In the genomic region with DNA sequence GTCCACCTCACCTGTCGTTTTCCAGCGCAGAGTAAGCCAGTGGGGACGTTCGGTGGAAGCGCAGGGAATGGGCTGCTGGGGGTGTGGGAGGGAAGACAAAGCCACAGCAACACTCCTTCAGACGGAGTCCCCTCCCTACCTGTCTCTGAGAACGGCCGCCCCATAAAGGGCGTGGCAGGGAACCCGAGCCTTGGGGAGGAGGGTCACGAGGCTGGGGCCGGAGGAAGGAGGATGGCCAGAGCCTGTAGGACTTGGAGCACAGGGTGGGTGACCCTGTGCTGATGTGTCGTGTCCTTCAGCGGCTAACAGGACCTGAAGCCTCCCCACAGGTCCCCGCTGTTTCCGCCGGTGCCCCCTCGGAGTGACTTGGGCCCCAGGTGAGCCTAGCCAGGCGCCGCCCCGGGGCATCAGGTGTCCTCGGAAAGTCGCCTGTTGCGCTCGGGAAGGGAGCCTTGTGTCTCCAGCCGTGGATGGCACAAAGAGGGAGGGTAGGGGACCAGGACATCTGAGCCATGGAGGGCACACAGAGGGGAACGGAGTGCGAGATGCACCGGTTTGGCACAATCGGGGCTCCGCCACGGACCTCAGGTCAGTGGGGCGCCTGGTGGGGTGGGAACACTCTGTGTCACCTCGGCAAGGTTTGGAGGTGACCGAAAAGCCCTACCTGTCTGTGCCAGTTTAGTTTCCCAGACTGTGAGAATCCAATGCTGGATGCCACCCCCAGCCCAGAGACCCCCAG, we compare ENCODE assay signal across 9 mouse cellular contexts. TPM values are rescaled to one million over a fixed set of nuclear protein-coding genes. Genes with fewer than 3 reads are reported as not detected.
DNase-seq lines count a peak whose midpoint lies in the region; ATAC-seq and TF ChIP-seq lines count a peak whose summit lies in the region.
"Had no signal": no experiment of that assay in that cellular context is flagged by ENCODE, and none has a peak within 500 bp of the region (broad histone marks: within the 10 kb centered on the region; RNA-seq: fewer than 3 reads in every experiment).

A gene (plus strand): TSS at position 193 of the 739 bp plus-strand sequence.

- H3K27me3 ChIP-seq in forebrain, embryonic 11.5 days (ENCODE audit: control insufficient read depth, insufficient read depth, low read length) = peaks cover 15% of the 10 kb centered on the region
- H3K27me3 ChIP-seq in forebrain, postnatal 0 days (ENCODE audit: insufficient read depth, low read length) = peaks cover 4% of the 10 kb centered on the region; the same call in 1 of the 2 replicates
- peaks cover 11% of the 10 kb centered on the region for H3K27me3 ChIP-seq in hindbrain, embryonic 16.5 days (replicated peaks; ENCODE audit: control insufficient read depth, insufficient read depth, low read length)
- 0 out of 2 replicates have a peak, but pooled peaks cover 9% of the 10 kb centered on the region for H3K27me3 ChIP-seq in lung, postnatal 0 days (replicated peaks; ENCODE audit: insufficient read depth, low read length)

- H3K4me1 ChIP-seq in forebrain, embryonic 11.5 days (replicated peaks; ENCODE audit: control insufficient read depth, insufficient read depth, low read length) = peaks cover 6% of the 10 kb centered on the region; the same call in 1 of the 2 replicates
- no peaks in the 10 kb centered on the region for H3K4me1 ChIP-seq in forebrain, postnatal 0 days (ENCODE audit: insufficient read depth)
- peaks cover 34% of the 10 kb centered on the region for H3K4me1 ChIP-seq in bone marrow macrophage, adult 2 months (ENCODE audit: control insufficient read depth, insufficient read depth, low read length)
- peaks cover 6% of the 10 kb centered on the region for H3K4me1 ChIP-seq in hindbrain, embryonic 16.5 days (ENCODE audit: control insufficient read depth, insufficient read depth, low read depth, low read length)
- H3K4me1 ChIP-seq in lung, postnatal 0 days (ENCODE audit: insufficient read depth, low read depth, low read length) = no peaks in the 10 kb centered on the region

- TF ChIP-seq CTCF in forebrain, postnatal 0 days (IDR thresholded peaks at IDR 0.05; ENCODE audit: low read depth) = no peak
- no peak for TF ChIP-seq CTCF in bone marrow macrophage, adult 2 months (IDR thresholded peaks at IDR 0.05; ENCODE audit: low read depth, low read length)
- TF ChIP-seq CTCF in lung, postnatal 0 days (IDR thresholded peaks at IDR 0.05) = no peak

- H3K4me3 ChIP-seq in forebrain, embryonic 11.5 days (ENCODE audit: low read depth, low read length) = 0 out of 2 replicates have a peak within 1 kb of the TSS, but pooled peaks have one; percentile 5
- no peak within 1 kb of the TSS for H3K4me3 ChIP-seq in forebrain, postnatal 0 days (ENCODE audit: low read depth, low read length)
- H3K4me3 ChIP-seq in bone marrow macrophage, adult 2 months (ENCODE audit: insufficient read depth, low read length) = 0 out of 2 replicates have a peak within 1 kb of the TSS, but pooled peaks have one; percentile 13
- H3K4me3 ChIP-seq in hindbrain, embryonic 16.5 days (ENCODE audit: low read length) = peak within 1 kb of the TSS; percentile 12; the same call in 1 of the 2 replicates
- 0 out of 2 replicates have a peak within 1 kb of the TSS, but pooled peaks have one; percentile 4 for H3K4me3 ChIP-seq in lung, postnatal 0 days (ENCODE audit: low read depth, low read length)

- no peak for ATAC-seq in forebrain, embryonic 11.5 days (replicated peaks; ENCODE audit: low FRiP score)
- ATAC-seq in forebrain, postnatal 0 days = no peak
- no peak for ATAC-seq in hindbrain, embryonic 16.5 days
- peak; percentile 41 for ATAC-seq in lung, postnatal 0 days

- H3K36me3 ChIP-seq in forebrain, embryonic 11.5 days (ENCODE audit: control insufficient read depth, insufficient read depth, low read length) = no peaks in the 10 kb centered on the region
- no peaks in the 10 kb centered on the region for H3K36me3 ChIP-seq in forebrain, postnatal 0 days (ENCODE audit: insufficient read depth)
- H3K36me3 ChIP-seq in hindbrain, embryonic 16.5 days (ENCODE audit: control insufficient read depth, insufficient read depth, low read length) = no peaks in the 10 kb centered on the region
- H3K36me3 ChIP-seq in lung, postnatal 0 days (ENCODE audit: insufficient read depth, low read length) = no peaks in the 10 kb centered on the region

- H3K4me2 ChIP-seq in forebrain, embryonic 11.5 days (ENCODE audit: low read depth, low read length, severe bottlenecking) = peak within 1 kb of the TSS; percentile 31; the same call in 1 of the 2 replicates
- no peak within 1 kb of the TSS for H3K4me2 ChIP-seq in forebrain, postnatal 0 days (ENCODE audit: low read depth)
- peak within 1 kb of the TSS; percentile 38 for H3K4me2 ChIP-seq in hindbrain, embryonic 16.5 days (ENCODE audit: low read length)
- H3K4me2 ChIP-seq in lung, postnatal 0 days (replicated peaks; ENCODE audit: low read depth, low read length) = peak within 1 kb of the TSS; percentile 34; the same call in 1 of the 2 replicates

- TF ChIP-seq EP300 in lung, postnatal 0 days (IDR thresholded peaks at IDR 0.05) = no peak

- 9% methylated on average over 34 of the region's 35 CpGs for WGBS in forebrain, embryonic 11.5 days
- WGBS in forebrain, postnatal 0 days = 13% methylated on average over 35 of the region's 35 CpGs
- WGBS in hindbrain, embryonic 16.5 days = 11% methylated on average over 34 of the region's 35 CpGs
- WGBS in lung, postnatal 0 days = 10% methylated on average over 35 of the region's 35 CpGs

- no peak within 1 kb of the TSS for H3K27ac ChIP-seq in forebrain, embryonic 11.5 days (ENCODE audit: low read depth, low read length)
- no peak within 1 kb of the TSS for H3K27ac ChIP-seq in forebrain, postnatal 0 days (ENCODE audit: low read depth, low read length)
- peak within 1 kb of the TSS; percentile 40 for H3K27ac ChIP-seq in bone marrow macrophage, adult 2 months (ENCODE audit: insufficient read depth, low read depth, low read length)
- no peak within 1 kb of the TSS for H3K27ac ChIP-seq in hindbrain, embryonic 16.5 days (ENCODE audit: low read depth, low read length)
- H3K27ac ChIP-seq in lung, postnatal 0 days (ENCODE audit: low read length) = no peak within 1 kb of the TSS

- TF ChIP-seq POLR2A in bone marrow macrophage, adult 2 months (IDR thresholded peaks at IDR 0.05; ENCODE audit: borderline replicate concordance, low read depth, low read length) = no peak

- DNase-seq in forebrain, embryonic 11.5 days (ENCODE audit: low spot score) = no peak
- no peak for DNase-seq in forebrain, postnatal 0 days
- peak; percentile 21 for DNase-seq in lung, postnatal 0 days (ENCODE audit: low spot score)
- no peak for DNase-seq in natural killer cell, adult 2 months (ENCODE audit: low spot score in 2 of 2)
- no peak for DNase-seq in spleen, adult 18-20 months
- DNase-seq in testis, postnatal 14 days (ENCODE audit: low spot score) = no peak

- H3K9me3 ChIP-seq in forebrain, embryonic 11.5 days (ENCODE audit: control insufficient read depth, low read length) = no peaks in the 10 kb centered on the region
- H3K9me3 ChIP-seq in forebrain, postnatal 0 days (ENCODE audit: low read length) = no peaks in the 10 kb centered on the region
- H3K9me3 ChIP-seq in hindbrain, embryonic 16.5 days (ENCODE audit: control insufficient read depth, low read length) = no peaks in the 10 kb centered on the region
- no peaks in the 10 kb centered on the region for H3K9me3 ChIP-seq in lung, postnatal 0 days (ENCODE audit: low read length)

- H3K9ac ChIP-seq in forebrain, embryonic 11.5 days (ENCODE audit: low read length) = no peak within 1 kb of the TSS
- H3K9ac ChIP-seq in forebrain, postnatal 0 days = no peak within 1 kb of the TSS
- no peak within 1 kb of the TSS for H3K9ac ChIP-seq in hindbrain, embryonic 16.5 days (ENCODE audit: low read depth, low read length)
- H3K9ac ChIP-seq in lung, postnatal 0 days (replicated peaks; ENCODE audit: low read depth) = no peak within 1 kb of the TSS

RNA-seq across cellular contexts. Expression of the gene that starts here (rescaled TPM):
- 3.7 and 4.8 TPM in 2 replicates for polyA plus RNA-seq in forebrain, embryonic 11.5 days (2014; fragmentation: Nextera tagmentation; extraction: Ambion mirVana)
- 0.62 and 2.5 TPM in 2 replicates for total RNA-seq in forebrain, postnatal 0 days (2014; rRNA removed)
- polyA plus RNA-seq in forebrain, postnatal 0 days (2015; fragmentation: Nextera tagmentation; extraction: Ambion mirVana) = 0.20 and 0.30 TPM in 2 replicates
- polyA plus RNA-seq in bone marrow macrophage, adult 2 months (2012; ENCODE audit: insufficient read depth, insufficient read length, missing spikeins) = 4.7 and 6.5 TPM in 2 replicates
- polyA plus RNA-seq in hindbrain, embryonic 16.5 days (2015; fragmentation: Nextera tagmentation; extraction: Ambion mirVana) = 0.27 and 0.28 TPM in 2 replicates
- polyA plus RNA-seq in lung, postnatal 0 days (2015; fragmentation: Nextera tagmentation; extraction: Ambion mirVana) = 0.52 and 0.55 TPM in 2 replicates
- polyA plus RNA-seq: cortical plate, adult 2 months had no signal

Comparison
In these comparisons a context has a peak if more than half of its experiments do, and no peak if none do; other contexts are left out.
1. Peak in DNase-seq, ATAC-seq, H3K4me3 ChIP-seq and H3K4me2 ChIP-seq in lung, postnatal 0 days; RNA of the gene not detected or under 1 TPM.